Mouse (Mus musculus) hindbrain, embryonic 13.5 days (tissue): ENCODE measurements around the gene Galnt7. TPM values are rescaled to one million over a fixed set of nuclear protein-coding genes. Genes with fewer than 3 reads are reported as not detected.

ENCODE experiments used
- polyA plus RNA-seq: library from polyadenylated mRNA; unstranded; fragments of >200 nt; fragmentation: Nextera tagmentation; extraction: Ambion mirVana; gene quantifications from 2 replicates; pipeline ENCODE4 v1.2.1, GENCODE M21; 2015

Gene Galnt7
- polyA plus RNA-seq, 1 experiment from 2014 or later: 12.6 TPM

Other genes starting within 250 kb of the Galnt7 start
- gene Scrg1, start 197.1 kb downstream of the Galnt7 start, polyA plus RNA-seq: 1.4 and 2.4 TPM in 2 replicates
- gene Sap30, start 165.2 kb downstream of the Galnt7 start, polyA plus RNA-seq: 46.1 and 48.1 TPM in 2 replicates
- gene Hmgb2, start 141.1 kb downstream of the Galnt7 start, polyA plus RNA-seq: 115 and 140 TPM in 2 replicates